Mouse (Mus musculus): ENCODE measurements around the gene Olfr178. TPM values are rescaled to one million over a fixed set of nuclear protein-coding genes. Genes with fewer than 3 reads are reported as not detected.

The Olfr178 gene
- not detected in 2 replicates for polyA plus RNA-seq (2012; ENCODE audit: insufficient read depth, insufficient read length, missing spikeins)

GRCm38 (mm10) chr16:58891963-58892362, at the start of gene Olfr178:
Olfr178 (minus strand) TSS chr16:58892063.
- TF ChIP-seq CTCF (IDR thresholded peaks at IDR 0.05; ENCODE audit: low read depth, low read length), result no peak
- no peak for TF ChIP-seq POLR2A (IDR thresholded peaks at IDR 0.05; ENCODE audit: borderline replicate concordance, low read depth, low read length)
- Histone ChIP-seq H3K27ac (ENCODE audit: insufficient read depth, low read depth, low read length) (no peak within 1 kb of the TSS), H3K4me1 (ENCODE audit: control insufficient read depth, insufficient read depth, low read length) (no peaks in the 10 kb centered on the region), H3K4me3 (ENCODE audit: insufficient read depth, low read length) (no peak within 1 kb of the TSS)

- no peak within 1 kb of the TSS for H3K4me3 ChIP-seq (ENCODE audit: insufficient read depth, low read length)
- no peak within 1 kb of the TSS for H3K27ac ChIP-seq (ENCODE audit: insufficient read depth, low read depth, low read length)
- H3K4me1 ChIP-seq (ENCODE audit: control insufficient read depth, insufficient read depth, low read length), result no peaks in the 10 kb centered on the region
- TF ChIP-seq POLR2A (IDR thresholded peaks at IDR 0.05; ENCODE audit: borderline replicate concordance, low read depth, low read length) (no peak), CTCF (IDR thresholded peaks at IDR 0.05; ENCODE audit: low read depth, low read length) (no peak)
Observed at GRCm38 (mm10) chr16:58929292-58929691, 37.4 kb upstream of the Olfr178 start, which contains the start of gene Olfr180. Olfr180 (minus strand) TSS chr16:58929392.

- no peak for TF ChIP-seq POLR2A (IDR thresholded peaks at IDR 0.05; ENCODE audit: borderline replicate concordance, low read depth, low read length)
- Histone ChIP-seq H3K4me1 (ENCODE audit: control insufficient read depth, insufficient read depth, low read length) (no peaks in the 10 kb centered on the region), H3K4me3 (ENCODE audit: insufficient read depth, low read length) (no peak within 1 kb of the TSS)
Observed at GRCm38 (mm10) chr16:58928655-58929054, 36.8 kb upstream of the Olfr178 start, which contains the start of gene Olfr181. Olfr181 (minus strand) TSS chr16:58928755.

GRCm38 (mm10) chr16:58884416-58884815, 7.4 kb downstream of the Olfr178 start:
- Histone ChIP-seq H3K4me1 (ENCODE audit: control insufficient read depth, insufficient read depth, low read length) (no peaks in the 10 kb centered on the region), H3K4me3 (ENCODE audit: insufficient read depth, low read length) (no peak overlapping the region), H3K27ac (ENCODE audit: insufficient read depth, low read depth, low read length) (no peak overlapping the region)
- TF ChIP-seq CTCF (IDR thresholded peaks at IDR 0.05; ENCODE audit: low read depth, low read length) (no peak), POLR2A (IDR thresholded peaks at IDR 0.05; ENCODE audit: borderline replicate concordance, low read depth, low read length) (no peak)

More at GRCm38 (mm10) chr16:58928655-58929054, 36.8 kb upstream of the Olfr178 start, which contains the start of gene Olfr181:
- H3K27ac ChIP-seq (ENCODE audit: insufficient read depth, low read depth, low read length), result no peak within 1 kb of the TSS

- no peak within 1 kb of the TSS for H3K27ac ChIP-seq (ENCODE audit: insufficient read depth, low read depth, low read length)
- H3K4me1 ChIP-seq (ENCODE audit: control insufficient read depth, insufficient read depth, low read length), result no peaks in the 10 kb centered on the region
- TF ChIP-seq CTCF (IDR thresholded peaks at IDR 0.05; ENCODE audit: low read depth, low read length) (no peak), POLR2A (IDR thresholded peaks at IDR 0.05; ENCODE audit: borderline replicate concordance, low read depth, low read length) (no peak)
- no peak within 1 kb of the TSS for H3K4me3 ChIP-seq (ENCODE audit: insufficient read depth, low read length)
Observed at GRCm38 (mm10) chr16:58874668-58875067, 17.2 kb downstream of the Olfr178 start, which contains the start of gene Olfr177. Olfr177 (minus strand) TSS chr16:58874768.

GRCm38 (mm10) chr16:58861479-58861878, 30.4 kb downstream of the Olfr178 start:
- Histone ChIP-seq H3K27ac (ENCODE audit: insufficient read depth, low read depth, low read length) (no peak overlapping the region), H3K4me3 (ENCODE audit: insufficient read depth, low read length) (no peak overlapping the region), H3K4me1 (ENCODE audit: control insufficient read depth, insufficient read depth, low read length) (no peaks in the 10 kb centered on the region)
- TF ChIP-seq CTCF (IDR thresholded peaks at IDR 0.05; ENCODE audit: low read depth, low read length) (no peak), POLR2A (IDR thresholded peaks at IDR 0.05; ENCODE audit: borderline replicate concordance, low read depth, low read length) (no peak)

GRCm38 (mm10) chr16:58860032-58860737, 31.7 kb downstream of the Olfr178 start:
- H3K4me3 ChIP-seq (ENCODE audit: insufficient read depth, low read length), result no peak overlapping the region
- TF ChIP-seq CTCF (IDR thresholded peaks at IDR 0.05; ENCODE audit: low read depth, low read length) (no peak), POLR2A (IDR thresholded peaks at IDR 0.05; ENCODE audit: borderline replicate concordance, low read depth, low read length) (no peak)
- H3K4me1 ChIP-seq (ENCODE audit: control insufficient read depth, insufficient read depth, low read length), result no peaks in the 10 kb centered on the region
- H3K27ac ChIP-seq (ENCODE audit: insufficient read depth, low read depth, low read length), result no peak overlapping the region

Other genes with a start within 250 kb of the Olfr178 start
- gene Cpox, start 221.8 kb downstream of the Olfr178 start, polyA plus RNA-seq (2012; ENCODE audit: insufficient read depth, insufficient read length, missing spikeins), result 14.9 and 17.2 TPM in 2 replicates
- not detected in 2 replicates for gene Gpr15, start 173.0 kb downstream of the Olfr178 start, polyA plus RNA-seq (2012; ENCODE audit: insufficient read depth, insufficient read length, missing spikeins)
- 19.7 and 24.0 TPM in 2 replicates for gene Cldnd1, start 164.2 kb downstream of the Olfr178 start, polyA plus RNA-seq (2012; ENCODE audit: insufficient read depth, insufficient read length, missing spikeins)
- not detected in 2 replicates for gene Olfr172, start 128.9 kb downstream of the Olfr178 start, polyA plus RNA-seq (2012; ENCODE audit: insufficient read depth, insufficient read length, missing spikeins)
- gene Olfr173, start 91.8 kb downstream of the Olfr178 start, polyA plus RNA-seq (2012; ENCODE audit: insufficient read depth, insufficient read length, missing spikeins), result not detected in 2 replicates
- not detected in 2 replicates for gene Olfr175-ps1, start 65.3 kb downstream of the Olfr178 start, polyA plus RNA-seq (2012; ENCODE audit: insufficient read depth, insufficient read length, missing spikeins)
- not detected in 2 replicates for gene Olfr177, start 17.3 kb downstream of the Olfr178 start, polyA plus RNA-seq (2012; ENCODE audit: insufficient read depth, insufficient read length, missing spikeins)
- not detected in 2 replicates for gene Olfr181, start 36.7 kb upstream of the Olfr178 start, polyA plus RNA-seq (2012; ENCODE audit: insufficient read depth, insufficient read length, missing spikeins)
- not detected in 2 replicates for gene Olfr180, start 37.3 kb upstream of the Olfr178 start, polyA plus RNA-seq (2012; ENCODE audit: insufficient read depth, insufficient read length, missing spikeins)
- gene Olfr183, start 103.3 kb upstream of the Olfr178 start, polyA plus RNA-seq (2012; ENCODE audit: insufficient read depth, insufficient read length, missing spikeins), result not detected in 2 replicates
- gene Olfr186, start 138.2 kb upstream of the Olfr178 start, polyA plus RNA-seq (2012; ENCODE audit: insufficient read depth, insufficient read length, missing spikeins), result not detected in 2 replicates
- gene Olfr187, start 147.7 kb upstream of the Olfr178 start, polyA plus RNA-seq (2012; ENCODE audit: insufficient read depth, insufficient read length, missing spikeins), result not detected in 2 replicates
- gene Olfr190, start 185.9 kb upstream of the Olfr178 start, polyA plus RNA-seq (2012; ENCODE audit: insufficient read depth, insufficient read length, missing spikeins), result 0.11 TPM in 1 of 2 replicates, not detected in the other
- not detected in 2 replicates for gene Olfr191, start 197.8 kb upstream of the Olfr178 start, polyA plus RNA-seq (2012; ENCODE audit: insufficient read depth, insufficient read length, missing spikeins)
- gene Olfr193, start 219.8 kb upstream of the Olfr178 start, polyA plus RNA-seq (2012; ENCODE audit: insufficient read depth, insufficient read length, missing spikeins), result not detected in 2 replicates
- gene Olfr194, start 229.0 kb upstream of the Olfr178 start, polyA plus RNA-seq (2012; ENCODE audit: insufficient read depth, insufficient read length, missing spikeins), result not detected in 2 replicates